Mouse (Mus musculus): ENCODE results near the gene Grin2b. TPM values are rescaled to one million over a fixed set of nuclear protein-coding genes. Genes with fewer than 3 reads are reported as not detected.

Gene Grin2b
- total and polyA plus RNA-seq, 3 experiments: not detected

GRCm38 (mm10) chr6:135734227-135734732, 439.0 kb downstream of the Grin2b start:
- TF ChIP-seq SIN3A (IDR thresholded peaks at IDR 0.05; ENCODE audit: low read length): no peak
- TF ChIP-seq IRF4 (IDR thresholded peaks at IDR 0.05; ENCODE audit: low read depth, low read length): no peak
- TF ChIP-seq E2F4 (IDR thresholded peaks at IDR 0.05; ENCODE audit: insufficient replicate concordance, low read depth, low read length): no peak
- TF ChIP-seq ZC3H11A (IDR thresholded peaks at IDR 0.05; ENCODE audit: low read depth, low read length): no peak
- TF ChIP-seq RAD21 (IDR thresholded peaks at IDR 0.05; ENCODE audit: low read depth, low read length): no peak
- no peak for TF ChIP-seq GABPA (IDR thresholded peaks at IDR 0.05; ENCODE audit: insufficient replicate concordance, low read depth, low read length)
- no peak for TF ChIP-seq MAX (IDR thresholded peaks at IDR 0.05; ENCODE audit: low read length)
- no peak overlapping the region for H3K27ac ChIP-seq (ENCODE audit: insufficient read depth, low read depth)
- no peak for DNase-seq (ENCODE audit: extremely low read depth)
- no peaks in the 10 kb centered on the region for H3K36me3 ChIP-seq (replicated peaks in 1 of 2; ENCODE audit: control insufficient read depth in 1 of 2, insufficient read depth in 1 of 2, low read length in 1 of 2)
- no peak overlapping the region for H3K4me3 ChIP-seq (replicated peaks in 1 of 3; ENCODE audit: low read depth in 2 of 3, low read length in 2 of 3, poor library complexity in 1 of 3)
- H3K4me1 ChIP-seq (ENCODE audit: control insufficient read depth in 1 of 2, insufficient read depth in 2 of 2): no peaks in the 10 kb centered on the region
- H3K9me3 ChIP-seq (replicated peaks; ENCODE audit: low read length): peaks cover 77% of the 10 kb centered on the region
- in situ Hi-C loops (cut with MboI; ENCODE audit: low pct_ligation_motif_present, low pct_unique_long_range_greater_than_20kb, low sequenced_read_pairs) (no loop called here), dilution Hi-C loops (cut with MboI; ENCODE audit: extremely low pct_ligation_motif_present, extremely low pct_unique_long_range_greater_than_20kb, low sequenced_read_pairs) (no loop called here)
- no peaks in the 10 kb centered on the region for H3K27me3 ChIP-seq (replicated peaks)
- H3K79me2 ChIP-seq (replicated peaks; ENCODE audit: control insufficient read depth, extremely low read depth, insufficient read depth, poor library complexity, severe bottlenecking): no peaks in the 10 kb centered on the region
- H3K4me2 ChIP-seq (ENCODE audit: insufficient read depth, low read depth, poor library complexity, severe bottlenecking): no peak overlapping the region
- H3K9ac ChIP-seq (ENCODE audit: insufficient read depth, low read depth): no peak overlapping the region

DNA sequence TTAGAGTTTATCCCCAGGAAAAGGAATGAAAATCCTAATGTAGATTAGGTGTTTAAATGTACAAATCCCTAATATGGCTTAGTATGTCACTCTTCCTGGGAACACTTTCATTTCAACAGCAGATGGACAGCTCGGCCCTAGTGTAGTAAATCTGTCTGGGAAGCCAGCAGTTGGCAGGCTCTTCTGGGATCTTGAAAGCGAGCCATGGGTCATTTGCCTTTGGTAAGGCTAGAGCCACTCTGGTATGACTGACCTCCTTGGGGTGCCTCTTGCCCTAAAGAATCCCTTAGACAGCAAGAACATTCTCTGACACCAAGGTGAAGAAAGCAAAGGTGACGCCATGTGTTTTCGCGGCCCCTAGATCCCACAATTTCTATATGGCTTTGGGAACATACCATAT, 446.2 kb downstream of the Grin2b start:
- no peaks in the 10 kb centered on the region for H3K36me3 ChIP-seq (replicated peaks in 1 of 2; ENCODE audit: control insufficient read depth in 1 of 2, insufficient read depth in 1 of 2, low read length in 1 of 2)
- TF ChIP-seq NELFE (IDR thresholded peaks at IDR 0.05; ENCODE audit: low read depth, low read length): no peak
- TF ChIP-seq ZKSCAN1 (IDR thresholded peaks at IDR 0.05; ENCODE audit: borderline replicate concordance, low read depth, low read length): no peak
- dilution Hi-C loops (cut with MboI; ENCODE audit: extremely low pct_ligation_motif_present, extremely low pct_unique_long_range_greater_than_20kb, low sequenced_read_pairs) (no loop called here), in situ Hi-C loops (cut with MboI; ENCODE audit: low pct_ligation_motif_present, low pct_unique_long_range_greater_than_20kb, low sequenced_read_pairs) (no loop called here)
- no peak overlapping the region for H3K4me2 ChIP-seq (ENCODE audit: insufficient read depth, low read depth, poor library complexity, severe bottlenecking)
- no peaks in the 10 kb centered on the region for H3K27me3 ChIP-seq (replicated peaks)
- H3K79me2 ChIP-seq (replicated peaks; ENCODE audit: control insufficient read depth, extremely low read depth, insufficient read depth, poor library complexity, severe bottlenecking): no peaks in the 10 kb centered on the region
- no peak overlapping the region for H3K4me3 ChIP-seq (replicated peaks in 1 of 3; ENCODE audit: low read depth in 2 of 3, low read length in 2 of 3, poor library complexity in 1 of 3)
- peaks cover 76% of the 10 kb centered on the region for H3K9me3 ChIP-seq (replicated peaks; ENCODE audit: low read length)
- DNase-seq (ENCODE audit: extremely low read depth): no peak
- no peak overlapping the region for H3K9ac ChIP-seq (ENCODE audit: insufficient read depth, low read depth)
- no peak overlapping the region for H3K27ac ChIP-seq (ENCODE audit: insufficient read depth, low read depth)
- no peaks in the 10 kb centered on the region for H3K4me1 ChIP-seq (ENCODE audit: control insufficient read depth in 1 of 2, insufficient read depth in 2 of 2)

DNA sequence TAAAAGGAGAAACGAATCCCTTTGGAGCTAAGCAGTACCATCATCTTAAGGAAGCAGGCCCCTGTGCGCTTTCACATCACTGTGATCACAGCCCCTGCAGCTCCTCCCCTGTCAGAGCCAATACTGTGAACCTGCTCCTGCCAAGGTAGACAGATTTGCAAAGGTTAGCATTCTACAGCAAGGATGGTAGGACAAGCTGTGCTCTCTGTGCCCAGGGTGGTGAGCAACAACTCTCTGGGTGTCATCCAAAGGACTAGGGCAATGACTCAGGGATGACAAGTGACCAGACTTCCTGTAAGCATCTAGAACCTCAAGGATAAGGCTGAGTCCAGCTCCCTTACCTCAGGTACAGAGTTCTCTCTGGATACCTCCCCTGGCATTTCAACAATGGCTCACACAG, 451.6 kb downstream of the Grin2b start:
- TF ChIP-seq BHLHE40 (IDR thresholded peaks at IDR 0.05; ENCODE audit: low read depth, low read length): no peak
- TF ChIP-seq RCOR1 (conservative IDR thresholded peaks at IDR 0.05; ENCODE audit: low read depth, low read length): no peak
- no peak for TF ChIP-seq GABPA (IDR thresholded peaks at IDR 0.05; ENCODE audit: insufficient replicate concordance, low read depth, low read length)
- DNase-seq (ENCODE audit: extremely low read depth): no peak
- Histone ChIP-seq H3K27ac (ENCODE audit: insufficient read depth, low read depth) (no peak overlapping the region), H3K79me2 (replicated peaks; ENCODE audit: control insufficient read depth, extremely low read depth, insufficient read depth, poor library complexity, severe bottlenecking) (no peaks in the 10 kb centered on the region), H3K27me3 (replicated peaks) (no peaks in the 10 kb centered on the region), H3K4me3 (replicated peaks in 1 of 3; ENCODE audit: low read depth in 2 of 3, low read length in 2 of 3, poor library complexity in 1 of 3) (no peak overlapping the region), H3K4me2 (ENCODE audit: insufficient read depth, low read depth, poor library complexity, severe bottlenecking) (no peak overlapping the region), H3K9ac (ENCODE audit: insufficient read depth, low read depth) (no peak overlapping the region), H3K36me3 (replicated peaks in 1 of 2; ENCODE audit: control insufficient read depth in 1 of 2, insufficient read depth in 1 of 2, low read length in 1 of 2) (no peaks in the 10 kb centered on the region), H3K9me3 (replicated peaks; ENCODE audit: low read length) (peaks cover 75% of the 10 kb centered on the region), H3K4me1 (ENCODE audit: control insufficient read depth in 1 of 2, insufficient read depth in 2 of 2) (no peaks in the 10 kb centered on the region)
- in situ Hi-C loops (cut with MboI; ENCODE audit: low pct_ligation_motif_present, low pct_unique_long_range_greater_than_20kb, low sequenced_read_pairs): no loop called here
- dilution Hi-C loops (cut with MboI; ENCODE audit: extremely low pct_ligation_motif_present, extremely low pct_unique_long_range_greater_than_20kb, low sequenced_read_pairs): no loop called here
